Mouse (Mus musculus) ES-E14 (cell line): ENCODE results near the gene Mrm3.

Experiments used
- CHD2 ChIP-seq: IDR thresholded peaks from 2 replicates; pipeline ENCODE4 v1.6.1; 2014; ENCODE audit warnings: mild to moderate bottlenecking, low read depth, low read length, inconsistent platforms
- MAFK ChIP-seq: IDR thresholded peaks from 2 replicates; pipeline ENCODE4 v1.6.1; 2014; ENCODE audit warnings: mild to moderate bottlenecking, low read depth, low read length, inconsistent platforms; ENCODE audit not compliant: insufficient read depth
- ZC3H11A ChIP-seq: IDR thresholded peaks from 2 replicates; pipeline ENCODE4 v1.6.1; 2012; ENCODE audit warnings: low read depth, mild to moderate bottlenecking, inconsistent platforms, low read length, borderline replicate concordance
- ZNF384 ChIP-seq: IDR thresholded peaks from 2 replicates; pipeline ENCODE4 v1.6.1; 2012; ENCODE audit warnings: low read depth, low read length, inconsistent platforms

- TF ChIP-seq ZC3H11A (no peak), MAFK (no peak), ZNF384 (no peak), CHD2 (peak; percentile 60; the same call in 1 of the 2 replicates)
Measured at GRCm38 (mm10) chr11:76216681-76217389, 26.7 kb upstream of the Mrm3 start.
